Mouse (Mus musculus) embryo, embryonic 10 days (tissue): Measurements from ENCODE around the gene 2510009E07Rik.

ENCODE experiments used
- DNase-seq: peaks from one replicate; pipeline ENCODE4 v3.0.0-alpha.2; 2015; ENCODE audit warnings: low spot score

2510009E07Rik gene

GRCm38 (mm10) chr16:21694463-21695241, at the start of gene 2510009E07Rik:
TSS of gene 2510009E07Rik (minus strand) at chr16:21694665.
- peak; percentile 93 for DNase-seq

DNA sequence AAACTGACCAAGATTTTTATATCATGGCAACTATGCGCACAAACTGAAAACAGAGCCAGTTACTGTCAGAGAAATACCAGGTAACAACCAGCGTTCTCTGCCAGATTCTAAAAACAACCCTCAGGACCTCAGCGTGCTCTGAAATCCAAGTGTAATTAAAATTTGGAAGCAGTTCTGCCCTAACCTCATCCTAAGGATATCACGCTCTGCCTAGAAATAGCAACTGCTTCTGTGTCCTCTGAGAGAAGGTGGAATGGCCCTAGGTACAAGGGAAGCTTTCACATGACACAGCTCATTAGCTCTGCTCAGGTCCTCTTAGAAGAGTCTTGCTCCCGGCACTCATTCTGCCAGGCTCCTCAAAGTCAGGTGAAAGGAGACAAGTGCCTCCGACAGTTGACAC, 48.9 kb upstream of the 2510009E07Rik start:
- no peak for DNase-seq

- no peak for DNase-seq
Measured at GRCm38 (mm10) chr16:21742898-21743297, 48.4 kb upstream of the 2510009E07Rik start.

DNA sequence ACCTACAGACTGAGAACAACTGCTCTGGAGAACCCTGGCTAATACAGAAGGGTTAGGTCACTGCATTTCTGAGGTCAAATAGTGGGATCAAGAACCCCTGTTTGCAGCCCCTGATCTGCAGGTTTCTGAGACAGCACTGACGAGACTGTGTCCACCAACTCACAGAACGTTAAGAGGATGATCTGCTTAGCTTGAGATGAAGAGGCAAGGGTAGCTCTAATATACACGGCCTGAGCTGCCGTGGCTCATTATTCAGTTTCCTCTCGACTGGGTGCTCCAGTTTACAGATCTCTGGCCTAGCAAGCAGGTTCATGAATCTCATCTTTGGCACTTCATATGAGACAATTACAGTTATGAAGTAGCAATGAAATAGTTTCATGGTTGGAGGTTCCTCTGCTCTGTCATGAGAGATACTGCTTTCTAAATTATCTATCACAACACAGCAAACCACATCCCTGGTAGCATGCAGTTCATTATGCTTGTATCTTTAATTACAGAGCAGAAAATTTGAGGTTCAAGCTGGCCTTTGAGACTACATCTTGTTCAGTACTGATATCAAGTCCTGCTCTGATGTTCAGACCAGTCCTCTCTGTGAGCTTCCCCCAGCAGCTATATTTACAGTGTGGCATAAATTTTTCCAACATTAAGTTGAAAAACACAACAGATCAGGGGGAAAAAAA, 47.9 kb upstream of the 2510009E07Rik start:
- DNase-seq = no peak

- DNase-seq = no peak
Measured at GRCm38 (mm10) chr16:21741542-21741941, 47.1 kb upstream of the 2510009E07Rik start.

DNA sequence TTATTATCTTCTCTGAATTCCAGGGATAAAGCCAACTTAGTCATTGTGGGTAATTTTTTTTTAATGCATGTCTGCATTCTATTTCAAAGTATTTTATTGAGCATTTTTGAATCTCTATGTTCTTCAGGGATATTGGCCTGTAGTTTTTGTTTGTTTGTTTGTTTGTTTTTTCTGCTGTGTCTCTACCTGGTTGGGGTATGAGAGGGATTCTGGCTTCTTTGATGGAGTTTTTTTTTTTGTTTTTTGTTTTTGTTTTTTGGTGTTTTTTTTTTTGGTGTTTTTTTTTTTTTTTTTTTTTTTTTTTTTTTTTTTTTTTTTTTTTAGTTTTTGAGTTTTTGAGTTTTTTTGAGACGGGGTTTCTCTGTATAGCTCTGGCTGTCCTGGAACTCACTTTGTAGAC, 41.2 kb upstream of the 2510009E07Rik start:
- DNase-seq = no peak

- peak; percentile 83 for DNase-seq
Measured at GRCm38 (mm10) chr16:21727897-21728364, 33.5 kb upstream of the 2510009E07Rik start.

GRCm38 (mm10) chr16:21727421-21727820, 33.0 kb upstream of the 2510009E07Rik start:
- no peak for DNase-seq

DNA sequence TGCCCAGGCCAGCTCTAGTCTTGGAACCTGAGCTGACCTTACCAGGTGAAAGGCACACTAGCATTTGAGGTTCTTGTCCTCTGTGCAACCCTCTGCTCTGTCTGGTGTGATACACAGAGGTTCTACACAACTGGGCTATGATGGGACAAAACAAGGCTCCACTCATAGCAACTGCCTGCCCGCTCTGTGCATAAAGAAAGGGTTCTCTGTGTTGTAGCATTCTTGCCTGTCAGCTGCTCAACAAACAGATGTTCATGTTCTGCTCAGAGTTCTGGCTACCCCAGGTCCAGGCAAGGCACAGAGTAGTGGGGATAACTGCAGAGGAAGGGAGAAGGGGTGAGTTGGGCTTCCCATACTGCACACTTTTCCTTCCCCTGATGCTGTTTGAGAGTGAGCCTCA, 29.8 kb upstream of the 2510009E07Rik start:
- DNase-seq = no peak

DNA sequence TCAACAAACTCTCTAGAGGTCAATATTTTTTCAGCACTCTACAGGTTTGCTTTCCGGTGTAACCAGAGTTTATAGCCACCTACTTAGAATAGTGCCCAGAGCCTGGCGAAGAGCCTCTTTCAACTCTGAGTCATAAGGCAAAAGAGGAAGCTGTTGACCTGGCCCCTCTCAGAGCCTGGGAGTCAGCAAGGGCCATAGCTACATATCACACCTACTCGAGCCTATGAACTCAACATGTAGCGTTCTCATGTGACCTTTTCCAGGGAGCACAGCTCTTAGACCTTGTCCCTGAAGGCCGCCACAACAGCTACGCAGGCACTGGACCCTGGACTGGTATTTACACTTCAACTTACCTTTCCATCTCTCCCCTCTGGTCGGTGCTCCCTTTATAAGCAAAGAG, 25.3 kb upstream of the 2510009E07Rik start:
- DNase-seq = no peak

DNA sequence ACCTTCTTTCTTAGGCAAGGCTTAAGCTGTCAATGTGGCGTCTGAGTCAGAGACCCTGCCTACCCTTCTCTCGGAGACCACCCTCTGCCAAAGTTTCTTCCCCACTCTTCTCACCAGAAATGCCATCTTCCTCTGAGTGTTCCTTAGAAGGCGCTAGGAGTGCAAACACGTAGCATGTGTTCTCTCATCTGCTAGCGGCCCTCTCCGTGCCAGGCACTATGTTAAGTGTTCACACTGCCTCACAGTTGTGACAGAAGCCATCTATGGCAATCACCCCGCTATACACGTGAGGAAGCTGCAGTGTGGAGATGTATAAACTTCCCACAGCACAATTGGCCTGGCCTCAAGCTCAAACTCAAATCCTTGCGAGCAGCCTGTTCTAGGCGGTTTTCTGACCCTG, 20.1 kb upstream of the 2510009E07Rik start:
- no peak for DNase-seq

- peak; percentile 28 for DNase-seq
Measured at GRCm38 (mm10) chr16:21710321-21710720, 15.9 kb upstream of the 2510009E07Rik start.

DNA sequence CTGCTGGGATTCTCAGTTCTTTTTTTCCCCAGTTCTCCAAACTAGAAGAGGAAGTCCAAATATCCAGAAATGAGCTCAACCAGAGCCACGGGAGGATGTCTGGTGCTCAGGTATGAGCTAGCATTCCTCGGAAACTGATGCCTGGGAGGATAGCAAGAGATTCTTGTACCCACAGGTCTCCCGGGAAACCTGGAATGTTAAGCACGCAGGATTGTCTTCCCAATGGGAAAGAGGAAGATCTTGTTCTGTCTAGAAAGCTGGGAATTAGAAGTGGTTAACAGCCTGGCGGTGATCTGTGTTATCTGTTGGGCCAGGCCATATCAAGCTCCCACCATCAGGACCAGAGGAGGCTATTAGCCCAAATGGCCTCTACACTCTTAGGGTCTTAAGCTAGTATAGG, 10.2 kb upstream of the 2510009E07Rik start:
- DNase-seq = peak; percentile 32

GRCm38 (mm10) chr16:21702314-21702690, 7.8 kb upstream of the 2510009E07Rik start:
- DNase-seq = peak; percentile 82

GRCm38 (mm10) chr16:21701611-21702313, 7.3 kb upstream of the 2510009E07Rik start:
- DNase-seq = peak; percentile 85

DNA sequence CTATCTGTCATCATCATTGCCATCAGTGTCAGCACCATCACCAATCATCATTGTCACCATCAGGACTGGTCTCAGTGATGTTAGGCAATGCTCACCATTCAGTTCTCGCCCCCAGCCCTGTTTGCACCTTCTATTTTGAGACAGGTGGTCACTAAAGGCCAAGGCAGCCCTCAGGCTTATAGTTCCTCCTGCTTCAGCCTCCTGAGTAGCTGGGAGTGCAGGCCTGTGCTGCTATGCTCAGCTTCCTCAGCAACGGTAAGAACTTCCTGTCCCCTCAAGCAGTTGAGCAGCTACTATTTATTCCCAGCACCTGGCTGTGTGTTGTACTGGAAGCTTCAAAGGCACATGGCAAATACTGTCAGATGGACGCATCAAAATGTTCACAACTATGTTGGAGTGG, 3.7 kb upstream of the 2510009E07Rik start:
- no peak for DNase-seq

GRCm38 (mm10) chr16:21696946-21697345, 2.5 kb upstream of the 2510009E07Rik start:
- DNase-seq = peak; percentile 15

- peak; percentile 76 for DNase-seq
Measured at GRCm38 (mm10) chr16:21695242-21695578, 745 bp upstream of the 2510009E07Rik start.

- peak; percentile 57 for DNase-seq
Measured at GRCm38 (mm10) chr16:21693981-21694462, 443 bp downstream of the 2510009E07Rik start.

- DNase-seq = no peak
Measured at GRCm38 (mm10) chr16:21690216-21690755, 4.2 kb downstream of the 2510009E07Rik start.

DNA sequence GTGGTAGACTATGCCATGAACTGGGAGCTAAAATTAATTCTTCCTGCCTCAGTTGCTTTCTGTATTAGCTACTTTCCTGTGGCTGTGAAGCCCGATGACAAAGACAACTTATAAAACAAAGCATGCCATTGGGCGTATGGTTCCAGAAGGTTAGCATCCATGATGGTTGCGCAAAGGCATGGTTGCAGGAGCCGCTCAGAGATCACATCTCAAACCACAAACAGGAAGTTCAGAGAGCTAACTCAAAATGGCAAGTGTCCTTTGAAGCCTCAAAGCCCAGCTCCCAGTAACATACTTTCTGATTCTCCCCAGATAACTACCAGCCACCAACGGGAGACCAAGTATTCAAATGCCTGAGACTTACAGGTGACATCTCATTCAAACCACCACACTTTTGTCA, 5.3 kb downstream of the 2510009E07Rik start:
- DNase-seq = no peak

DNA sequence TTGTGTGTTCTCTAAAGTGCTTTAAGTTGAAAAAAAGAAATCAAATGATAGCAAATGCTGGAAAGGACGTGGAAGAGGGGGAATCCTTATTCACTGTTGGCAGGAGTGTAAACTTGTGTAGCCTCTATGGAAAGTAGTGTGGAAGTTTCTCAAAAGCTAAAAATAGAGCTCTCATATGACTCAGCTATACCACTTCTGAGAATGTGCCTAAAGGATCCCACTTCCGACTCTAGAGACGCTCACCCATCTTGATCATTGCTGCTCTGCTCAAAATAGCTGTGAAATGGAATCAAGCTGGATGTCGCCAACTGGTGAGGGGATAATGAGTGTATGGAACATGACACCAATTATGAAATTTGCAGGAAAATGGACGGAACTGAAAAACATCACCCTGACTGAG, 7.1 kb downstream of the 2510009E07Rik start:
- DNase-seq = no peak
